Mouse (Mus musculus) layer of hippocampus, adult 2 months (tissue): ENCODE results near the gene Utrn. TPM values are rescaled to one million over a fixed set of nuclear protein-coding genes. Genes with fewer than 3 reads are reported as not detected.

Source experiments
- DNase-seq, 2 experiments: peaks; one replicate each; pipeline ENCODE4 v3.0.0; 2022; ENCODE audit warnings: low spot score in 2 of 2
- H3K27ac ChIP-seq: fragments of 200-600 bp; 2 replicates; pipeline ENCODE4 v1.8.1; 2022
- H3K4me3 ChIP-seq: fragments of 200-600 bp; 2 replicates; pipeline ENCODE4 v1.8.1; 2022; ENCODE audit warnings: mild to moderate bottlenecking
- CTCF ChIP-seq: fragments of 200-600 bp; conservative IDR thresholded peaks from 2 replicates; pipeline ENCODE4 v1.8.1; 2022; ENCODE audit warnings: antibody characterized with exemption, mild to moderate bottlenecking, moderate library complexity
- total RNA-seq, 2 experiments: library from RNA; stranded (reverse); gene quantifications; 2 replicates each; pipeline ENCODE4 v1.2.3; 2021

Gene Utrn
- total RNA-seq, 2 experiments from 2014 or later: 33.7 to 39.8 TPM

GRCm38 (mm10) chr10:12792049-12792448, 77.1 kb downstream of the Utrn start:
- no peak for TF ChIP-seq CTCF
- DNase-seq: no peak
- Histone ChIP-seq H3K4me3 (no peak overlapping the region), H3K27ac (peak overlapping the region; percentile 54)

DNA sequence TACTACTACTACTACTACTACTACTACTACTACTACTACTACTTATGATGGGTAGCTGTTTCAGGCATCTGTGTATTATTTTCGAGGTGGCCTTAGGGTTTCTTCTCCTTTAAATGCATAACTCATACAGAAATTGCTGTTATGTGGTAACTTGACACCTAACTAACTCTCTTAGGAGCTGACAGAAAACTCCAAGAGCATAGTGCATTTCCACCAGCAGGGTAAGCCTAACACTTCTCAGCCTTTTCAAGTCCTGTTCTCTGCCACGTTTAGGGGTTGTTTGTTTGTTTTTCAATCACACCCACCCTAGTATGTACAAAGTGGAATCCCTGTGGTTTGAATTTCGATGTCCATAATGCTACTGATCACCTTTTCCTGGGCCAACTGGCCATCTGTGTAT, 78.3 kb downstream of the Utrn start:
- no peak overlapping the region for H3K27ac ChIP-seq
- H3K4me3 ChIP-seq: no peak overlapping the region
- no peak for TF ChIP-seq CTCF
- no peak for DNase-seq

DNA sequence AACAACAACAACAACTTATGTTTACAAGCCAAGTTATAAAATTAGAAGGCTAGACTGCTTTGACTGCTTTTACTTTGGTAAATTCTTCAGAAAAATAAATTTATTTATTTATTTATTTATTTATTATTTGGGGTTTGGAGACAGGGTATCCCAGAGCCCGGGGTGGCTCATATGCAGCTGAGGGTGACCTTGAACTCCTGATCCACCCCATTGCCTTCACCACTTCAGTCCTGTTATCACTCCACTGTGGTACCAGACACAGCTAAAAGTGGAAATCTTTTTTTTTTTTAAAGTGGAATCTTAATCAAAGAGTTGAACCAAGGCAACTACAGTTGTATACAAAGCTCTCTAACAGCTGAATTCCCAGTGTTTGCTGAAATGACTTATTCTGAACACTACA, 80.6 kb downstream of the Utrn start:
- Histone ChIP-seq H3K4me3 (no peak overlapping the region), H3K27ac (no peak overlapping the region)
- no peak for DNase-seq
- TF ChIP-seq CTCF: no peak

DNA sequence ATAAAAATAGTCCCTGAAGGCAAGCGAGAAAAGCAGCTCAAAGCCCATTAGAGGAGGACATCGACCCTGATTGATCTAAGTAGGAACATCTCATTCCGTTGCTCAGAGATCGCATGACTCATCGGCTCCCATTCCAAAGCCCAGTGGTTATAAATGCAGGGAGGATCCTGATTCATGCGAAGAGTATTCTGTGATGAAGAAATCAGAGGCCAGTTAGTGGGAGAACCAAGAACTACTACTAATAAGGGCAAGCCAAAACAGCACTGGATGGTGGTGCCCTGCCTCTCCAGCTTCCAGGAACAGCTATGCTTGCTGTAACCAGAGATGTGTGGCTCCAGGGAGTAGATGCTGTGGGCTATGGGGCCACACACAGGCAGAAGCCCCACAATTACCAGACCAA, 81.2 kb downstream of the Utrn start:
- no peak for DNase-seq
- no peak overlapping the region for H3K27ac ChIP-seq
- no peak for TF ChIP-seq CTCF
- no peak overlapping the region for H3K4me3 ChIP-seq

DNA sequence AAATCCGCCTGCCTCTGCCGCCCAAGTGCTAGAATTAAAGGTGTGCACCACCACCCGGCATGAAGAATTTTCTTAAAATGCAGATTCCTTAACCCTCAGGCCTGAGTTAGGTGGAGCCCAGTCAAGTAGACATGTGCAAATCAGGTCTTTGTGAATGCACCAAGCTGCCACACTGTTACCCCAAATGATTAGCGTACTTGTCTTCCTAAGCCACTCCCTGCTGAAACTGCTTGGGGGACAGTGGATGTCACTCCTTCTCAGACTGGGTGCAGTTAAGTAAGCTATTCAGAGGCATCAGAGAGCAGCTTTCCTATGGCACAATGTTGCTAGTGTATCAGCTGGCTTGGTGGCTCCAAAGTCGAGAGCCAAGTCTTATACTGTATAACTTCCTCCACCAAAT, 83.9 kb downstream of the Utrn start:
- no peak for TF ChIP-seq CTCF
- DNase-seq: no peak
- H3K27ac ChIP-seq: no peak overlapping the region
- H3K4me3 ChIP-seq: no peak overlapping the region

GRCm38 (mm10) chr10:12781381-12781907, 87.7 kb downstream of the Utrn start:
- TF ChIP-seq CTCF: no peak
- no peak overlapping the region for H3K4me3 ChIP-seq
- no peak for DNase-seq
- H3K27ac ChIP-seq: no peak overlapping the region

GRCm38 (mm10) chr10:12773178-12773577, 96.0 kb downstream of the Utrn start:
- TF ChIP-seq CTCF: no peak
- no peak for DNase-seq
- H3K4me3 ChIP-seq: no peak overlapping the region
- H3K27ac ChIP-seq: no peak overlapping the region

GRCm38 (mm10) chr10:12771511-12771910, 97.7 kb downstream of the Utrn start:
- no peak for DNase-seq
- H3K4me3 ChIP-seq: no peak overlapping the region
- no peak for TF ChIP-seq CTCF
- no peak overlapping the region for H3K27ac ChIP-seq

DNA sequence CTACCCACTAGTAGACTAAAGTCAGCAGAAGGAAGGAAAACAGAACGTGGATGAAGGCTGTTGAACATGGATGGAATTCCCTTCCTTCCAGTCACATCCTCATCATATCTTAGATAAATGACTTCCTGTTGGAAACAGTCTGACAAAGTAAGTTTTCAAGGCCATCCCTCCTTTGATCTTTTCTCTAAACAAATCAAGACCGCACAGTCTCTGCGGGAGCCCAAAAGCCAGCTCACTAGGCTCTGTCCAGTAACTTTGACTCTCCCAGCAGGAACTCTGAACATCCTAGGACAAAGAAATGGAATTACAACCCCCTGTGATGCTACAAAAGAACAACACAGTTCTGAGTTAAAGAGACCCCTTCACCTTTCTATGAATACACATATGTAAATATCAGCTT, 106.5 kb downstream of the Utrn start:
- DNase-seq: no peak
- Histone ChIP-seq H3K4me3 (no peak overlapping the region), H3K27ac (no peak overlapping the region)
- TF ChIP-seq CTCF: no peak

- Histone ChIP-seq H3K4me3 (no peak overlapping the region), H3K27ac (no peak overlapping the region)
- DNase-seq: no peak
- TF ChIP-seq CTCF: no peak
These were observed 110.5 kb downstream of the Utrn start for GRCm38 (mm10) chr10:12758702-12758988.

DNA sequence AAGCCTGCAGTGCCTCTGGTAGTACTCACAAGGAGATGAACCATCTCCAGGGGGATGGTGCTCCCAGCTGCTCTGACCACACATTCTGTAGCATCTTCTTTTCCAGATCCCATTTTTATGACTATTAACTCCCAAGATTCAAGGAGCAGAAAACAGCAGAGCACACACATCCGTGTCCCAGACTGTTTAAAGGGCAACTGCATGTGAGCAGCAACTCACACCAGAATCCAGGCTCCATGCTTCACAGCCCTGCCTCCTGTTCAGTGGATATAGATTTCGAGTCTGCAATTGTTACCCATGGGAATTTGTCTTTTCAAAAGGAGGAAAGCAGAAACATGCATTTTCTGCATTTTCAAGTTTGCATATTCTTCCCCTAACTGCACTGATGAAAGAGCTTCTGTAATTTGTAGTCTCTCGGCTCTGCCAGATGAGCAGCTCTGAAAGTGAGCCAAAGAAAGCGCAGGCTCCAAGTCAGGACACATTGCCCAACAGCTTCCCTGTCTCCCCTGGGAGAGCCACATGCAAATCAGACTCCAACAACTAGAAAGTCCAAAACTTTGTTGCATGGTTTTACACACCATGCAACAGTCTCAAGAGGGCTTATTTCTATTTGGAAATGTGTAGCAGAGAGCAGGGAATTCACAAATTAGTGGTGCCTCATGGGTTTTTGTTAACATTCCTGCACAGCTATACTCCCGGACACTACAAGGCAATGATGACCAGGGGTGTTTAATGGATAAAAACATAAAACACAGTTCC, 111.0 kb downstream of the Utrn start:
- H3K4me3 ChIP-seq: no peak overlapping the region
- DNase-seq: peak; percentile 26 to 33
- H3K27ac ChIP-seq: no peak overlapping the region
- TF ChIP-seq CTCF: no peak

DNA sequence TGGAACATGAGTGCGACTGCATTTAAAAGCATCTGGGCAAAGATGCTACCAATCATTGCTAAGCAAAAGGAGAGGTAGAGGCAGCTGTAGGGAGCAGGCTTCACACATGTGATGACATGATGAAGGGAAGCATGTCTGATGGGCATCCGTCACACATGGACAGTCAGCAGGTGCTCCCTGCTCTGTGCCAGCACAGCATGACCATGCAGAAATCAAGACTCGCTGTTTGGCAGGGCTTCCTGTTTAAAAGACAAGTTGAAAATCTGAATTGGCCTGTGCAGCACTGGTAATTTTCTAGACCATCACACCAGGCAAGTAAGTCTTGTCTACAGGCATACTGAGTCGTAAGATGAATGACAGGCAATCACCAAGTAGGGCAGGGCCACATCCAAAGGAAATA, 112.5 kb downstream of the Utrn start:
- no peak for TF ChIP-seq CTCF
- Histone ChIP-seq H3K4me3 (no peak overlapping the region), H3K27ac (no peak overlapping the region)
- no peak for DNase-seq

GRCm38 (mm10) chr10:12754911-12755310, 114.3 kb downstream of the Utrn start:
- DNase-seq: no peak
- no peak for TF ChIP-seq CTCF
- no peak overlapping the region for H3K4me3 ChIP-seq
- H3K27ac ChIP-seq: no peak overlapping the region

- H3K4me3 ChIP-seq: no peak overlapping the region
- no peak overlapping the region for H3K27ac ChIP-seq
- DNase-seq: no peak
- no peak for TF ChIP-seq CTCF
These were observed 115.0 kb downstream of the Utrn start for GRCm38 (mm10) chr10:12754166-12754565.
